Mouse (Mus musculus): ENCODE data around the gene Fstl1.

DNA sequence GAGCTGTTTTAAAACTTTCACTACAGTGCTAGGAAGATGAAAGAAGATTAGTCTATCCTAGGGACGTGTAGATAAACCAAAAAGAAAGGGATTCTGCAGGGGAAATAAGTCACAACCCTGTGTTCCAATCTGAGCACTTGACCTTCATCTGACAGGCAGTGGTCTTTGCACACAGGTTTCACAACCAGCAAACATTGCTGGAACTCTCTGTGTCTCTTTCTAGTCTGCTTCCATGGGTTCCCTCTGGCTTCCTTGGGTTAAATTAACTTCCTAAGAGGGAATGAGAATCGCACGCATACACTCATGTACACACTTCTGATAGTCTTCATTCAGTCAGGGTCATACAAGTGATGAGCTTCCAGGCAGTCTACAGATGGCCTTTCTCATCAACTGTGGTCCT is 87.2 kb downstream of the Fstl1 start:
- TF ChIP-seq CTCF (IDR thresholded peaks at IDR 0.05; ENCODE audit: low read depth) (no peak), EP300 (IDR thresholded peaks at IDR 0.05; ENCODE audit: low read depth) (no peak)

Measured in liver, postnatal 0 days (tissue).